Mouse (Mus musculus) heart, adult 2 months (tissue): ENCODE results near the gene Cradd. TPM values are rescaled to one million over a fixed set of nuclear protein-coding genes. Genes with fewer than 3 reads are reported as not detected.

ENCODE experiments used
- DNase-seq, 2 experiments: peaks; one replicate each; pipeline ENCODE4 v3.0.0; 2021
- H3K27ac ChIP-seq: fragments of 200-600 bp; 2 replicates; pipeline ENCODE4 v1.8.1; 2022
- H3K27me3 ChIP-seq: fragments of 200-500 bp; 2 replicates; pipeline ENCODE4 v1.6.1; 2012; ENCODE audit warnings: mild to moderate bottlenecking, low read length, inconsistent platforms, mixed read lengths; ENCODE audit not compliant: control insufficient read depth, insufficient read depth
- H3K36me3 ChIP-seq: fragments of 200-500 bp; 2 replicates; pipeline ENCODE4 v1.6.1; 2012; ENCODE audit warnings: low read length, inconsistent platforms; ENCODE audit not compliant: control insufficient read depth, insufficient read depth
- H3K4me1 ChIP-seq: fragments of 200-500 bp; 2 replicates; pipeline ENCODE4 v1.6.1; 2011; ENCODE audit warnings: low read length; ENCODE audit not compliant: control insufficient read depth, insufficient read depth
- H3K4me3 ChIP-seq: fragments of 200-600 bp; 2 replicates; pipeline ENCODE4 v1.8.1; 2022
- H3K79me2 ChIP-seq: fragments of 200-500 bp; replicated peaks from 2 replicates; pipeline ENCODE4 v1.6.1; 2012; ENCODE audit warnings: mild to moderate bottlenecking, inconsistent platforms, low read length, moderate library complexity, mixed read lengths; ENCODE audit not compliant: control insufficient read depth, insufficient read depth
- H3K9ac ChIP-seq: fragments of 200-500 bp; 2 replicates; pipeline ENCODE4 v1.6.1; 2012; ENCODE audit warnings: low read depth, mild to moderate bottlenecking, control low read depth, inconsistent platforms, low read length, mixed read lengths
- CTCF ChIP-seq: fragments of 200-600 bp; IDR thresholded peaks from 2 replicates; pipeline ENCODE4 v1.8.1; 2022; ENCODE audit warnings: antibody characterized with exemption, mild to moderate bottlenecking, moderate library complexity
- EP300 ChIP-seq: fragments of 200-500 bp; IDR thresholded peaks from 2 replicates; pipeline ENCODE4 v1.6.1; 2011; ENCODE audit warnings: low read depth, low read length, control low read depth; ENCODE audit not compliant: insufficient read depth
- POLR2A ChIP-seq: fragments of 200-500 bp; IDR thresholded peaks from 2 replicates; pipeline ENCODE4 v1.6.1; 2011; ENCODE audit warnings: mild to moderate bottlenecking, low read depth, low read length, control low read depth; ENCODE audit not compliant: insufficient read depth
- WGBS: fragments of 180-500 bp; shearing (Covaris S2); methylation state at CpG from one replicate; pipeline ENCODE4 v1.1.7; 2018; 5-methylcytosine and 5-hydroxymethylcytosine counted together
- intact Hi-C: fragments of 180-260 bp; cut with DNase I; formaldehyde crosslinking; loops from one replicate; pipeline ENCODE4 v1.15.1; 2025
- polyA plus RNA-seq: library from polyadenylated mRNA; depleted of rRNA; stranded (reverse); fragments of >200 nt; gene quantifications from 2 replicates; pipeline ENCODE4 v1.2.3, GENCODE M21; 2012
- total RNA-seq, 2 experiments: library from RNA; stranded (reverse); gene quantifications; 2 replicates each; pipeline ENCODE4 v1.2.3; 2021

Gene Cradd
- total and polyA plus RNA-seq, 3 experiments, result 9.9 to 15.1 (median 10.3) TPM

- intact Hi-C loops, result no loop called here
- H3K4me3 ChIP-seq, result no peak overlapping the region
- H3K27ac ChIP-seq, result peak overlapping the region; percentile 26
- no peaks in the 10 kb centered on the region; the same call in 1 of the 2 replicates for H3K36me3 ChIP-seq
- H3K9ac ChIP-seq, result no peak overlapping the region
- no peaks in the 10 kb centered on the region for H3K79me2 ChIP-seq
- H3K4me1 ChIP-seq, result peaks cover 2% of the 10 kb centered on the region; the same call in 1 of the 2 replicates
- TF ChIP-seq CTCF, result no peak
- no peak for TF ChIP-seq POLR2A
- TF ChIP-seq EP300, result no peak
- H3K27me3 ChIP-seq, result no peaks in the 10 kb centered on the region
- no peak for DNase-seq
- 48% methylated on average over 9 of the region's 9 CpGs for WGBS
Measured at GRCm38 (mm10) chr10:95170721-95171354, 153.1 kb downstream of the Cradd start.

GRCm38 (mm10) chr10:95164949-95165348, 159.0 kb downstream of the Cradd start:
- Histone ChIP-seq H3K27me3 (no peaks in the 10 kb centered on the region), H3K27ac (no peak overlapping the region), H3K36me3 (no peaks in the 10 kb centered on the region), H3K4me1 (peaks cover 1% of the 10 kb centered on the region), H3K4me3 (no peak overlapping the region), H3K9ac (no peak overlapping the region), H3K79me2 (no peaks in the 10 kb centered on the region)
- WGBS, result 90% methylated on average over 2 of the region's 2 CpGs
- no peak for DNase-seq
- TF ChIP-seq CTCF (no peak), EP300 (no peak), POLR2A (no peak)
- intact Hi-C loops, result no loop called here

- no peak for DNase-seq
- intact Hi-C loops, result no loop called here
- no peak overlapping the region; the same call in 1 of the 2 replicates for H3K27ac ChIP-seq
Measured at GRCm38 (mm10) chr10:95162691-95163374, 161.1 kb downstream of the Cradd start.

GRCm38 (mm10) chr10:95159675-95160256, 164.2 kb downstream of the Cradd start:
- no peak overlapping the region for H3K9ac ChIP-seq
- H3K4me3 ChIP-seq, result no peak overlapping the region
- H3K27me3 ChIP-seq, result no peaks in the 10 kb centered on the region
- TF ChIP-seq CTCF (no peak), EP300 (no peak), POLR2A (no peak)
- H3K79me2 ChIP-seq, result no peaks in the 10 kb centered on the region
- intact Hi-C loops, result no loop called here
- no peak overlapping the region for H3K27ac ChIP-seq
- DNase-seq, result no peak
- no peaks in the 10 kb centered on the region for H3K36me3 ChIP-seq
- H3K4me1 ChIP-seq, result peaks cover 1% of the 10 kb centered on the region
- 60% methylated on average over 9 of the region's 9 CpGs for WGBS

More at GRCm38 (mm10) chr10:95162691-95163374, 161.1 kb downstream of the Cradd start:
- Histone ChIP-seq H3K9ac (no peak overlapping the region), H3K4me3 (no peak overlapping the region), H3K36me3 (no peaks in the 10 kb centered on the region), H3K27me3 (no peaks in the 10 kb centered on the region), H3K4me1 (peaks cover 1% of the 10 kb centered on the region), H3K79me2 (no peaks in the 10 kb centered on the region)
- WGBS, result 25% methylated on average over 8 of the region's 8 CpGs
- TF ChIP-seq EP300, result no peak
- no peak for TF ChIP-seq CTCF
- no peak for TF ChIP-seq POLR2A

GRCm38 (mm10) chr10:95156410-95156809, 167.5 kb downstream of the Cradd start:
- Histone ChIP-seq H3K27me3 (no peaks in the 10 kb centered on the region), H3K27ac (no peak overlapping the region), H3K9ac (no peak overlapping the region), H3K4me3 (no peak overlapping the region), H3K36me3 (no peaks in the 10 kb centered on the region), H3K79me2 (no peaks in the 10 kb centered on the region), H3K4me1 (peaks cover 1% of the 10 kb centered on the region; the same call in 1 of the 2 replicates)
- no peak for DNase-seq
- 95% methylated on average over 5 of the region's 7 CpGs for WGBS
- TF ChIP-seq EP300 (no peak), CTCF (peak; percentile 21; the same call in 1 of the 2 replicates), POLR2A (no peak)
- intact Hi-C loops, result no loop called here

- TF ChIP-seq POLR2A (no peak), EP300 (no peak), CTCF (no peak)
- Histone ChIP-seq H3K9ac (no peak overlapping the region), H3K36me3 (no peaks in the 10 kb centered on the region), H3K4me3 (no peak overlapping the region), H3K79me2 (no peaks in the 10 kb centered on the region), H3K27ac (no peak overlapping the region), H3K4me1 (peaks cover 1% of the 10 kb centered on the region; the same call in 1 of the 2 replicates), H3K27me3 (no peaks in the 10 kb centered on the region)
- intact Hi-C loops, result no loop called here
- 76% methylated on average over 1 of the region's 1 CpGs for WGBS
- no peak for DNase-seq
Measured at GRCm38 (mm10) chr10:95154675-95155074, 169.3 kb downstream of the Cradd start.
